Mouse (Mus musculus): ENCODE measurements around the gene Ring1.

Ring1 gene

DNA sequence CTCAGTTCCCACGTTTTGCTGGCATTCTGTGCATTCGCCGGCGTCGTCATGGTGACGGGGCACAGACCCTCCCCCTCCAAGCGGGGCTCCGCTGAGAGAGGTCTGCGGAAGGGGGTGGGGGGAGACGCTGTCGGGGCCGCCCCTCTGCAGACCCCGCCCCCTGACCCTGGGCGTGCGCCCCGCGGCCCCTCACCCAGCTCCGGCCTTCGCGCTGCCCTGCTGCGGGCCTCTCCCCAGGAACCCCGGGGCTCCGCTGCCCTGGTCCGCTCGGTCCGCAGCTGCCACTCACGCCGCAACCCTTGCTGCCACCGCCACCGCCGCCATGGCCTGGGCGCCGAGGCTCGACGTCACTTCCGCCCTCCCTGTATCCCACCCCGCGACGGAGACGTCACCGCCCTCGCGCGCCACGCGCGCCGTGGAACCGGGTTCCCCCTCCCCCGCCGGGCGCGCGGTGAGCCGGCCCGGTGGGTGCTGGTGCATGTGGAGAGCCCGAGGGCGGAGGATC is at the start of gene Ring1:
Gene Ring1, minus strand, starts transcription at position 364 of the 505 bp plus-strand sequence.
- DNase-seq (ENCODE audit: low spot score in 2 of 2): peak; percentile 93 to 94

GRCm38 (mm10) chr17:34072091-34072490 is 47.6 kb upstream of the Ring1 start:
- no peak for DNase-seq (ENCODE audit: low spot score in 2 of 2)

GRCm38 (mm10) chr17:34068864-34069263 is 44.4 kb upstream of the Ring1 start:
- DNase-seq (ENCODE audit: low spot score in 2 of 2): no peak

GRCm38 (mm10) chr17:34057224-34057623 is 32.7 kb upstream of the Ring1 start:
- DNase-seq (ENCODE audit: low spot score in 2 of 2): no peak

DNA sequence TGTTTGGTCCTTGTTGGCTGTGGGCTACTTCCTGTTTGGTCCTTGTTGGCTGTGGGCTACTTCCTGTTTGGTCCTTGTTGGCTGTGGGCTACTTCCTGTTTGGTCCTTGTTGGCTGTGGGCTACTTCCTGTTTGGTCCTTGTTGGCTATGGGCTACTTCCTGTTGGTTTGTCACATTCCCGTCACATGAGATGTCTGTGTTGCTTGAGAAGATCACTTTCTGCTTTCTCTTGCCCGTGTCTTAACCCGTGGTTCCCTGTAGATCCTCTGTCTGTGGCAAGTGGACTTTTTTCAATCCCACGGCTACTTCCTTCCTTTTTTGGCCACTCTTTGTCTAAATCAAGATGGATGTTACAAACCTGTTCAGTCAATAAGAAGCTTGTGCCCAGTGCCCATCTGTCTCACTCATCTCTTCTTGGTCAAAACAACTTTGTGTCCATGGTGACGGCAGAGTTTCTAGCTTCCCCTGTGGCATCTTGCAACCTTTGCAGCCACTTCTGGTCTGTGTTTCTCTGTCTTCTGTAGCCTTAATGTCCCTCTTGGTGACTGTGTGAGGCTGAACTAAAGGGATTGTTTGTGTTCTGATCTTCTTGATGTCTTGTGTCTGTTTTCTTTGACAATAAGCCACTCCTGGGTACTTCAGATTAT is 23.0 kb upstream of the Ring1 start:
- DNase-seq (ENCODE audit: low spot score in 2 of 2): no peak

DNA sequence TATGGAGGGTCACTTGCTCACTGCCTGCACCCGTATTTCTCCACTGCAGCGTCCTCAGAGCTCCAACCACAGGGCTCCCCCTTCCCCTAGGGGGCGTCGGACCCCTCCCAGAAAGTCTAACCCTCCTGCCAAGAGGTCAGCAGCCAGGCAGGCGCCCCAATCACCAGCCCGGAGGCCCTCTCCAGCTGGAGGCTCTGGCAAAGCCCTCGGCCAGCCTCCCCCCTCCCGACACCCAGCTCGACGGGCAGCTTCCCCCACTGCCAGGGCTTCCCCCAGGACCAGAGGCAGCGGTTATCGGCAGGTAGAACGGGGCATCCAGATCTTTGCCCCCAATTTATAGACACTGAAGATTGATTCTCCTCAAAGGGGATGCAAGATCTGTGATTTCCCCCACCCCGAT is 21.5 kb upstream of the Ring1 start:
- no peak for DNase-seq (ENCODE audit: low spot score in 2 of 2)

DNA sequence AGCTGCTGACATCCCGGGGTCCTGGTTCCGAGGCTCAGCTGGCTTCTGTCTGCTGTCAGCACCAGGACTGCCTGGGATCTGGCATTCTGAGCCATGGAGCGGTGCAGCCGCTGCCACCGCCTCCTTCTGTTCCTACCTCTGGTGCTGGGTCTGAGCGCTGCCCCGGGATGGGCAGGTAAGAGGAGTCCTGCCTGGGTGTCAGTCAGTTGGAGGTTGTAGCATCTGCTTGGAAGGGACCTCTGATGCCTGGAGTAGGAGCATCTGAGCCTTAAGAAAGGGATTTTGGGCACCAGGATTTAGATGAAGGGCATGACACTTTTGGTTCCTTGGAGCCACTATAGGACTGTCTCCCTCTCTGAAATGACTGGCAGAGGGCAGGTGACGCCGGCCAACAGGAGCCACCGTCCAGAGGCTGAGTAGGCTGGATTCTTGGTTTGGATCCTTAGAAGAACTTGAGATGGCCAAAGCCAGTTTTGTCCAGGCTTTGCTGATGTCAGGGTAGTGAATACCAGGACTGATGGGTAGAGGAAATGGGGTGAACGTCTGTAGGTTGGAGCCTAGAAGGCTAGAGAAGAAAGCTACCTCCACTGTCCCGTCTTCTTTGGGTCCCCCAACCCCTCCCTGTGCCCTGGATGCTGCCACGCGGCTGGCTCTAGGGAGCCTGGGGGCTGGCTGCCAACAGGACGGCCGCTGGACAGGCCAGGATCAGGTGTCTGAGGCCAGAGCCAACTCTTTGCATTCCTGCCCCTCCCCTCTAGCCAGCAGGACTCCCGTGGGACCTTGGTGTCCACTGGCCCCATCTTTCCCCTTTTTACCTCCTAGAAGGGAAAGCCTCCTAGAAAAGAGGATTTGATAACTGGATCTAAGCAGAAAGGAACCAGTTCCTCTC is 15.3 kb upstream of the Ring1 start:
- DNase-seq (ENCODE audit: low spot score in 2 of 2): peak; percentile 52 to 63

DNA sequence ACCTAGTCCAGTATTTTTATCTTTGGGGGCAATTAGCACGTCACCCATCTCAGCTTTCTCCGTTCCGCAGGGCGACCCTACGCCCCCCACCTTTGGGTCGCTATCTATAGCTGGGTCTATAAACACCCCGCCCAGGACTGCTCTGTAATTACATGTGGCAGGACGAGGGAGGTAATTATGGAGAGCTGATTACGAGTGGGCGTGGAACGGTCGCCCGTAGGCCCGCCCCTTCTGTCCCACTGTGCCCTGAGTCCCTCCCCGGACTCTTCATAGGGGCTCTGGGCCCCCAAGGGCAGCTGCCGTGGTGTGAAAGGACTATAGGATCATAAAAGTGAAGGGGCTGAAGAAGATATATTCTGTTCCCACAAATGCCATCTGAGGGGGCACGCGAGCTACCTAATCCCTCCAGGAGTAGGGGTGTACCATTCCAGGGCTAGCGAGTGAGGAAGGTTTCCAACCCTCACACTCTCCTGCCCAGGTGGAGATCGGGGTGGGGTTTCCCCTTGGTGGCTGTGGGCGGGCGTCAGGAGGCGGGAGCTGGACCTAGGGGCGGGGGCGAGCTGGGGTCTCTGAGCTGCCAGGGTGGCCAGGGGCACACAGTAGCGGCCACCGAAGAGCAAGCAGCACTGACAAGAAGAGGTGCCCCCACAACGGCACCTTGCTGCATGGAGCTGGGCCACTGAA is 14.5 kb upstream of the Ring1 start, which contains the start of gene Col11a2:
Gene Col11a2, plus strand, starts transcription at position 560 of the 684 bp plus-strand sequence.
- peak; percentile 45 to 46 for DNase-seq (ENCODE audit: low spot score in 2 of 2)

DNA sequence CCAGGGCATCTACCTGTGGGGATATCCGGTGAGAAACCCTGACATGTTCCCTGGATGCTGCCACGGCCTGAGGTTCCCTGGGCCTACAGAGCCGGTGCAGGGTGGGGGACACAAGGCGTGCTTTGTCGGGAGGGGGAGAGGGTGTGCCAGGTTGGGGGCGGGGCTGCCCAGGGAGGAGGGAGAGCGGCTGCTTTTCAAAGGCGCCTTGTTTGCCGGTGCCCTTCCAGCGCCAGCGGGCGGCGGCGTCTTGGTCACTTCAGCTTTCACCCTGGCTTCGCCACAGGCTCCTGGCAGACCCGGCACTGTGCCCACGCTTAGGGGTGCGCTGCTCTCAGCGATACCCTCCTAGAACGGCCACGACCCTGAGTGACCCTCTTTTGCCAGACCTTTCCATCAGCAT is 14.0 kb upstream of the Ring1 start:
- peak; percentile 85 to 86 for DNase-seq (ENCODE audit: low spot score in 2 of 2)

DNA sequence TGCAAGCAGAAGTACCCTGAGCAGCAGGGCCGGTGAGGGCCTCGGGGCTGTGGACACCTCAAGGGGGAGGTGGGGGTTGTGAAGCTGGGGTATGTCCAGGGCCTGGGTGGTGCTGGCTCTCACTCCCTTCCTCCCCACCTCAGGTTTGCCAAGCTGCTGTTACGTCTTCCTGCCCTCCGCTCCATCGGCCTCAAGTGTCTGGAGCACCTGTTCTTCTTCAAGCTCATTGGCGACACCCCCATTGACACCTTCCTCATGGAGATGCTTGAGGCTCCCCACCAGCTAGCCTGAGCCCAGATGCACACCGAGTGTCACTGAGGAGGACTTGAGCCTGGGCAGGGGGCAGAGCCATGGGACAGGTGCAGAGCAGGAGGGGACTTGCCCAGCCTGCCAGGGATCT is 12.8 kb upstream of the Ring1 start:
- DNase-seq (ENCODE audit: low spot score in 2 of 2): peak in 1 of 2 experiments; percentile 39

- peak in 1 of 2 experiments; percentile 42 for DNase-seq (ENCODE audit: low spot score in 2 of 2)
Measured at GRCm38 (mm10) chr17:34036647-34037046, 12.2 kb upstream of the Ring1 start.

DNA sequence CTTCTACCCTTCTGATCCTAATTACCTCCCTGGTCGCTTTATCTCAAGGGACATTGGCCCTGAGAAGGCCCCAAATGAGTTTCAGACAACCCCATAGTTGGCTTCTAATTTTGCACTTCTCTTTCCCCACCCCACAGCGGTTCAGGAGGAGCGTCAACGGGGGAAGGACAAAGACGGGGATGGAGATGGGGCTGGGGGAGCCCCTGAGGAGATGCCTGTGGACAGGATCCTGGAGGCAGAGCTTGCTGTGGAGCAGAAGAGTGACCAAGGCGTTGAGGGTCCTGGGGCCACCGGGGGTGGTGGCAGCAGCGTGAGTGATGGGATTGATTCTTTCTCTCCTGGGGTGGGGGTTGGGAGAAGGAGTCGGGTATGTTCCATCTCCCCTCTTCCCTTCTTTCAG is 11.0 kb upstream of the Ring1 start:
- DNase-seq (ENCODE audit: low spot score in 2 of 2): no peak

- DNase-seq (ENCODE audit: low spot score in 2 of 2): peak; percentile 60 to 72
Measured at GRCm38 (mm10) chr17:34034064-34034463, 9.6 kb upstream of the Ring1 start.

DNA sequence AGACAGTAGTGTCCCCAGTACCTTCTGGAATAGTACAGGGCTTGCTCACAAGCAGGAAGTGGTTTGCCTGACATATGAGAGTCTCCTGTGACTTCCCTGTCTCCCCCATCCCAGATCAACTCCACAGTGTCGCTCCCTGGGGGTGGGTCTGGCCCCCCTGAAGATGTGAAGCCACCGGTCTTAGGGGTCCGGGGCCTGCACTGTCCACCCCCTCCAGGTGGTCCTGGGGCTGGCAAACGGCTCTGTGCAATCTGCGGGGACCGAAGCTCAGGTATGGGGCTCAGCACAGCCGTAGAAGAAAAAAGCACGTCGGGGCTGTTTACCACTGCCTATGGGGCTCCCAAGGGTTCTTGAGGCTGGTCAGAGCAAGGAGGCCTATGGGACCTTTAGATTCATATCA is 9.0 kb upstream of the Ring1 start:
- peak; percentile 26 to 48 for DNase-seq (ENCODE audit: low spot score in 2 of 2)

DNA sequence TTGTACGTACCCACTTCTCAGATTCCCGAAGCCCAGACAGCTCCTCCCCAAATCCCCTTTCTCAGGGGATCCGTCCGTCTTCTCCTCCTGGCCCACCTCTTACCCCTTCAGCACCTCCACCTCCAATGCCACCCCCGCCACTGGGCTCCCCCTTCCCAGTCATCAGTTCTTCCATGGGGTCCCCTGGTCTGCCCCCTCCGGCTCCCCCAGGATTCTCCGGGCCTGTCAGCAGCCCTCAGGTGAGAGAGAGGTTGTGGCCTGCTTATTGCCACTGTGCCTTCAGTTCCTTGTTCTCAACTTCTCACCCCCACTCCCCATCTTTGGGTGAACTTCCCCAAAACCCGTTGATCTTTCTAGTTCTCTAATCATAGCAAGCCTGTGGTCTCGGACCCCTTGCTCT is 8.3 kb upstream of the Ring1 start:
- peak; percentile 49 to 57 for DNase-seq (ENCODE audit: low spot score in 2 of 2)

GRCm38 (mm10) chr17:34032174-34032632 is 7.7 kb upstream of the Ring1 start:
- no peak for DNase-seq (ENCODE audit: low spot score in 2 of 2)

GRCm38 (mm10) chr17:34031465-34032173 is 7.1 kb upstream of the Ring1 start, which contains the start of the genes Slc39a7 and Rxrb:
Slc39a7 (minus strand) TSS chr17:34031682.
Rxrb (plus strand) TSS chr17:34031812.
- DNase-seq (ENCODE audit: low spot score in 2 of 2): peak; percentile 98 to 99

- peak; percentile 55 to 69 for DNase-seq (ENCODE audit: low spot score in 2 of 2)
Measured at GRCm38 (mm10) chr17:34030861-34031326, 6.4 kb upstream of the Ring1 start.

DNA sequence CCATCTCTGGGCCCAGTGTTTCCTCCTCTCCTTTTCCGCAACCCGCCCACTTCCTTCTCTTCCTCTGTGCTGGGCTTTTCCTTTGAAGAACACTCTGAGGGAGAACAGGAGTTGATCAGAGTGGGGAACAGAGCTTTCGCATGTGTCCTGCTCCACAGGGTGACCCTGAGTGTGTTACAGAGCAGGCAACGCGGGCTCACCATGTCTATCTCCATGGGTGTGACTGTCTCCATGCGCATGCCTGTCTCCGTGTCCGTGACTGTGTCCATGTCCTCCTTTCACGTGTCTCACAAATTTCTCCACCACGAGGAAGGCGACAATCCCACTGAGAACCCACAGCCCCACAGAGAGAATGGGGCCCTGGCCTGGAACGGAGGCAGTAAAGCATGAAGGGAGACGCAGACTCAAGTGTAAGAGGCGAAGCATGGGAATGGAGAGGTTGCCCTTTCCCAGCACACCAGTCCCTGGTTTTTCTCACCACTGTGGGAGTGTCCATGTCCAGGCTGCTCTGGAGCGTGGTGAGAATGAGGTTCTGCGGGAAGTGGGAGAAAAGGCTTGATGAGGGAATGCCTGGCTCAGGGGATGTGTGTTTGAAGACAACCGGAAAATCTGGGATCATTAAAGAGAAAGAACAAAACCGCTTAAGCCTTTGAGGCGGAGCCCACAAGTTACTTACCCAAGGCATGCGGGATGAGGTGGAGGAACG is 5.6 kb upstream of the Ring1 start:
- DNase-seq (ENCODE audit: low spot score in 2 of 2): peak; percentile 30 to 42

DNA sequence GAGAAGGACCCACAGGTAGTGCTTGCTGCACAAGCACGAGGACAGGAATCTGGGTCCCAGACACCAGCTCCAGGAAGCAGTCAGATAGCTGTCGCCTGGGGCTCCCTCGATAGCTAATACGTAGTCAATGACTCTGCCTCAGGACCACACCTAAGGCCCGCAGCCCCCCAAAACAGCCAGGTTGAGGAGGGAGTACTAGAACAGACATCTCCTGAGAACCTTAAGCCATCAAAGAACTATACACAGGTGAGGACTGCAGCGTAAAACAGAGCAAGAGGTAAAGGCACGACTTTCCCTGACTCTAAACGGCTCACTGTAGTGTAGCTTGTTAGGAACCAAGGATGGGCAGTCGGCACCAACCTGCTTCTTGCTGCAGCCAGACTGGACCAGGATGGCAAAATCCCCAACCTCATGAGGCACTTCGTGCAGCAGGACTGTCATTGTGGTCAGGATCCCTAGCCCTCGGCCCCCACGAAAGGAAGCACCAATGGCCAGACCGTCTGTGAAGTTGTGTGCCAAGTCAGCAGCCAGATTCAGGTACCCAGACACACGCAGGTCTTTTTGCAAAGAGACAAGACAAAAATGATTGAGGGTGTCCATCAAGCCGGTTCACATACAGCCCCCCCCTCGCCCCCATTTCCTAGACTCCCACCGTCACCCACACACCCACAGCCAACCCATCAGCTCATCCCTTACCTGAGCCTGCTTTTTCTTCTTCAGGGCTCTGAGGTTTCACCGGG is 4.8 kb upstream of the Ring1 start:
- DNase-seq (ENCODE audit: low spot score in 2 of 2): peak; percentile 28 to 42
